Mouse (Mus musculus): ENCODE data around the gene Cacna1d.

DNA sequence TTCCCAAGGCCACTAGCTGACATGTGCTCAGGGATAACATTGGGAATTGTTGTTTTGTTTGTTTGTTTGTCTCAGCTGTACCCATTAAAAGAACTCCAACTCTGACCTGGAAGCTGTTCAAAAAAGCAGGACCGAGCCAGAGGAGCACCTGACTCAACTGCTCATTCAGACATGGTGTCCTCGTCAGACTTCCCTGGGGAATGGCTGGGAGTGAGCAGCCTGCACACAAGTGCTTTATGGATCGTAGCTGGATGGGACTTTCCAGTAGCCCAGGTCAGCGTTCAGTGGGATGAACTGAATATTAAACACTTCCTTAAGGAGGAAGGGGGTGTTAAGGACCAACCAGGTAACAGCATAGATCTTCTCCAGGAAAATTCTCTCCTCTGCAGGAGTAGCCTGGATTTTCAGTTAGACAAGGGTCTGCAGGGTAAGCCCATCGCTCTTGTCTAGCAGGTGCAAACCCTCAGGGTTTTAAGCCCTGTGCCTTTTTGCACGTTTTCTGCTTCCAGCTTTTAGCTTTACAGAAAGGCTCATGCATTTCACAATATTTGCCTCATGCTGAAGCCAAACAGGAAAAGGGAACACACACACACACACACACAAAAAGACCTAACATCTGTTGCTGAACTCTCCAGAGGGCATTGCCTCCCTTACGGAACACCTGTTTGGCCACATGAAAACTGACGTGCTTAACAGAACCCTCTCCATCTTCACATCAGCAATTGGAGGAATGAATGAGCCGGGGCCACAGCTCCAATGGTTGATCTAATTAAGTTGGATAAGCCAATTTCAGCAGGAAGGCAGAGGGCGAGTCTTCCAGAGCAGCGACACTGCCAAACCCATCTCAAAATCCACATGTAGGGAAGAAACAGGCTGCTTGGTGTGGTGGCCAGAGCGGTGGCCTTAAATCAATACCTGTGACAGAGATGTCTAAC, 318.2 kb downstream of the Cacna1d start:
- TF ChIP-seq CTCF (IDR thresholded peaks at IDR 0.05; ENCODE audit: low read depth) = no peak
- no peak for TF ChIP-seq EP300 (optimal IDR thresholded peaks at IDR 0.05)

Data from stomach, postnatal 0 days (tissue).